Mouse (Mus musculus) cortical plate, adult 2 months (tissue): Measurements from ENCODE around the gene Tubgcp5. TPM values are rescaled to one million over a fixed set of nuclear protein-coding genes. Genes with fewer than 3 reads are reported as not detected.

ENCODE experiments used
- H3K27ac ChIP-seq: fragments of 200-500 bp; 2 replicates; pipeline ENCODE4 v1.5.1; 2012; ENCODE audit warnings: low read length, control low read depth, inconsistent platforms; ENCODE audit not compliant: insufficient read depth
- H3K4me1 ChIP-seq: fragments of 200-500 bp; 2 replicates; pipeline ENCODE4 v1.6.1; 2011; ENCODE audit warnings: low read length; ENCODE audit not compliant: control insufficient read depth, insufficient read depth
- H3K4me3 ChIP-seq: fragments of 200-500 bp; 2 replicates; pipeline ENCODE4 v1.5.1; 2011; ENCODE audit warnings: mild to moderate bottlenecking, low read length, control low read depth; ENCODE audit not compliant: insufficient read depth
- CTCF ChIP-seq: fragments of 200-500 bp; IDR thresholded peaks from 2 replicates; pipeline ENCODE4 v1.5.1; 2011; ENCODE audit warnings: mild to moderate bottlenecking, control low read depth, low read length; ENCODE audit not compliant: insufficient read depth; ENCODE audit errors: extremely low read depth
- POLR2A ChIP-seq: fragments of 200-500 bp; IDR thresholded peaks from 2 replicates; pipeline ENCODE4 v1.6.1; 2011; ENCODE audit warnings: mild to moderate bottlenecking, low read length, control low read depth; ENCODE audit not compliant: insufficient read depth; ENCODE audit errors: extremely low read depth
- polyA plus RNA-seq: library from polyadenylated mRNA; depleted of rRNA; stranded (reverse); fragments of >200 nt; gene quantifications from 2 replicates; pipeline ENCODE4 v1.2.3, GENCODE M21; 2012

The Tubgcp5 gene
- polyA plus RNA-seq, 1 experiment = 19.4 TPM

DNA sequence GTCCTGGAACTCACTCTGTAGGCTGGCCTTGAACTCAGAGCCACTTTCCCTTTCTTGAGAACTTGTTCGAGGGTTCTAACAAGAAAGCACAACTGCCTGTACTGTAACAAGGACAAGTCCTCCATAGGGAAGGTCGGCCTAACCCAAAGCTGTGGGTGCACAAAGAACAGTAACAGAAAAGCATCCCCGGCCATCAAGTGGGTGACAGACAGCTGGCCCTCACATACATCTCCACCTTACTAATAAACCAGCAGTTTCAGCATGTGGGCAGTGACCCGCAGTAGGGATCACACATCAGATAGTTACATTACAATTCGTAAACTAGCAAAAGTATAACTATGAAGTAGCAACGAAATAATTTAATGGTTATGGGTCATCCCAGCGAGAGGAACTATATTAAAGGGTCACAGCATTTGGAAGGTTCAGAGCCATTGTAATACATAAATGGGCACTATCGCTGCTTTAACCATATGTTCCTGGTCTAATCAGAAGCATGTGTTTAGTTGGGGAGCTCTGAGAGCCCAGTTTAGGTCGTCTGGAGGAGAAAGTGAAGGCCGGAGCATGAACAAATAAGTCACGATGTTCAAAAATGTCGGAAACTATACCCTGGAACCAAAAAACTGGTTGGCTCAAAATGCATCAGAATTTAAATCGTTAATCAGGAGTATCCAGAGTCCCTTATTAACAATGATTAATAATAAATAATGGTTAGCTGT is 560 bp upstream of the Tubgcp5 start:
- TF ChIP-seq CTCF = no peak
- no peak for TF ChIP-seq POLR2A
- 0 out of 2 replicates have a peak overlapping the region, but pooled peaks have one; percentile 17 for H3K27ac ChIP-seq
- peaks cover 8% of the 10 kb centered on the region for H3K4me1 ChIP-seq
- peak overlapping the region; percentile 78 for H3K4me3 ChIP-seq

DNA sequence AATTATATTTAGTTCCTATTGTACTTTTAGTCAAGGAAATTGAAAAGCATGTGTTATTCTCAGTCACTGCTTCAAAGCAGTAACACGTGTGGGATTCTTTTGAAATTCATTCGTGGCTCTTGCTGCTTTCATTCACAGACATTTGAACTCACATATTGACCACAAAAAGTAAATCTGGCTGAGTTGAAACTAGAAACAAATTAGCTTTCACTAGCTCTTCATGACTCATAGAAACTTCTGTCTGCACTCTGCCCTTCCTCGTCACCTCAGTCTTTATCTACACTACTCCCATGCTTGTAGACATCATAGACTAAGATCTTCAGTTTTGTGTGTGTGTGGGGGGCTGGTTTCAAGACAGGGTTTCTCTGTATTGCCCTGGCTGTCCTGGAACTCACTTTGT is 6.0 kb downstream of the Tubgcp5 start:
- peaks cover 2% of the 10 kb centered on the region for H3K4me1 ChIP-seq
- TF ChIP-seq CTCF (no peak), POLR2A (no peak)
- no peak overlapping the region for H3K4me3 ChIP-seq
- no peak overlapping the region for H3K27ac ChIP-seq

DNA sequence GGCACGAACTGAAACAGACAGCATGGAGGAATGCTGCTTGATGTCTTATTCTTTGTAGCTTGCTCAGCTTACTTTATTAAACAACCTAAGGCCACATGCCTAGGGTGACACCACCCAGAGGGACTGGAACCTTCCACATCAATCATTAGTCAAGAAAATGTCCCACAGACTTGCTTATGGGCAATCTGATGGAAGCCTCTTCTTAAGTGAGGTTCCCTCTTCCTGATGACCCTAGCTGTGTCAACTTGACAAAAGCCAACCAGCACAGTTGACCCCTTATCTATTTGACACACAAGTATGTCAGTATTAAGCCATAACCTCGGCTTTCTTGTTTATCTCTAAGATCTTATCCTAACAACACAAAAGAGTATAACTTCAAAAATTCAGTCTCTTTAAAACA is 16.0 kb downstream of the Tubgcp5 start:
- TF ChIP-seq POLR2A (no peak), CTCF (no peak)

DNA sequence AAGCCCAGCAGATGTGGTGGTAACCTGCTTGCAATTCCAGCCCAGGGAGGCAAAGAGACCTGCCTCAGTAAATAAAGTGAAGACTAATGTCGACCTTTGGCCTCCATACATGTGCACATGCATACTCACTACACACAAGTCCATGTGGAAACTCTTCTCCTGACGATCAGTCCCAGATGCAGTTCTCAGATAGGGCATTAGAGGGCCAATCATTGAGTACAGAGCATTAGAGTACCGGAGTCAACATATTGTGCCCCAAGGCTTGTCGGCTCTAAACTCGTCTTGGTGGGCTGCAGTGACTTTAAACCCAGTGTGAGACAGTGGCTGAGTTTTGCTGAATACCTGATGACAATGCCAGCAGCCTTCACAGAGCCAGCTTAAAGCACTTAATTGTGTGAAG is 30.5 kb downstream of the Tubgcp5 start:
- Histone ChIP-seq H3K4me3 (no peak overlapping the region), H3K27ac (no peak overlapping the region), H3K4me1 (no peaks in the 10 kb centered on the region)
- TF ChIP-seq CTCF (no peak), POLR2A (no peak)

More for the DNA sequence above, 16.0 kb downstream of the Tubgcp5 start:
- Histone ChIP-seq H3K4me3 (no peak overlapping the region), H3K4me1 (no peaks in the 10 kb centered on the region), H3K27ac (no peak overlapping the region)

DNA sequence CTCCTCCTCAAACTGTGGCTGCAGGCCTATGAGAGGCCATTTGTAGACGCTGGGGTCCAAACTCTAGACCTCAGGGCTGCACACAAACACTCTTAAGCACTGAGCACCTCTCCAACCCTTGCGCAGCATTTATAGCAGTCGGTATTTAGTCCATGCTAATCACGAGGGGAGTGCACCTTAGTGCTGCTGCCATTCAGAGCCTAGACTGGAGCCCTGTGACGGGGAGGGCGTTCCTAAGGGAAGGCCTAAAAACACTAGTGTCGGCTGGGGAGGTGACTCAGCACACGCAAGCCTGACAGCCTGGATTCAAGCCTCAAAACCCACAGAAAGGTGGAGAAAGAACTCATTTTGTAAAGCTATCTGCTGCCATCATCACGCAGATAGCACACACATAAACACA is 33.6 kb downstream of the Tubgcp5 start:
- no peaks in the 10 kb centered on the region for H3K4me1 ChIP-seq
- TF ChIP-seq CTCF = no peak
- TF ChIP-seq POLR2A = no peak
- H3K4me3 ChIP-seq = no peak overlapping the region
- H3K27ac ChIP-seq = no peak overlapping the region

DNA sequence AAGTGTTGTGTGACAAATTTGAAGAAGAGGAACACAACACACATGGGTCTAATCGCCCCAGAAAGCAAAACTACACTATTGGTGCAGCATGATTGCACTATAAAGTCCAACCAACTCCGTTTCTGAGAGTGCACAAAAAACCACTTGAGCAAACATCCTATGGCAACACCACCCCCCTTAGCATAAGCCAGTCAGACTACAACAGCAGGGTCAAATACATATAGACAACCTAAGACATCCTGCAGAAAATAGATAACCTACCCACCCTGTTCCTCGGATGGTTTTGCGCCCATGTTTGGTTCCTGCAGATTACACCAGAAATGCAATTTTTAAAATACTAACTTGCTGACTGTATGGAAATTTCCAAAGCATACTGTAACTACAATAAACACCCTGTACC is 42.9 kb downstream of the Tubgcp5 start:
- no peak for TF ChIP-seq POLR2A
- TF ChIP-seq CTCF = no peak
- H3K27ac ChIP-seq = no peak overlapping the region
- H3K4me1 ChIP-seq = no peaks in the 10 kb centered on the region
- H3K4me3 ChIP-seq = no peak overlapping the region

DNA sequence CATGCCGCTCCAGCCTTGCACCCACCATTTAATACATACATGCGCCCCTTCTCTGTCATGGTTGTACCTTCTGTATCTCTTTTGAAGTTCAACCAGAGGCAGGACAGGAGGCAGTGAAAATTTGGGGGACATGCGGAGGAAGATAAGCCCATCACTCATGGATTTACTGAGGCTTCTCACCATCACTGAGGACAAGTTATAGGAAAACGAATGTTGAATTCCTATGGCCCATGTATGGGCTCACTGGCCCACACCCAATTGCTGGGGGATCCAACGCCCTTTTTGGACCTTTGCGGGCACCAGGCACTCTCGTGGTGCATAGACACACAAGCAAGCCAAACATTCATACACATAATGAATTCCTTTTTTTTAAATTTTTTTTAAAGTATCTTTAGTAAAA is 47.5 kb downstream of the Tubgcp5 start, which contains the start of gene Cyfip1:
Cyfip1 (plus strand) TSS at position 301 of the 400 bp plus-strand sequence.
- Histone ChIP-seq H3K27ac (peak within 1 kb of the TSS; percentile 96), H3K4me3 (peak within 1 kb of the TSS; percentile 46), H3K4me1 (peaks cover 2% of the 10 kb centered on the region; the same call in 1 of the 2 replicates)
- TF ChIP-seq POLR2A (no peak), CTCF (no peak)

DNA sequence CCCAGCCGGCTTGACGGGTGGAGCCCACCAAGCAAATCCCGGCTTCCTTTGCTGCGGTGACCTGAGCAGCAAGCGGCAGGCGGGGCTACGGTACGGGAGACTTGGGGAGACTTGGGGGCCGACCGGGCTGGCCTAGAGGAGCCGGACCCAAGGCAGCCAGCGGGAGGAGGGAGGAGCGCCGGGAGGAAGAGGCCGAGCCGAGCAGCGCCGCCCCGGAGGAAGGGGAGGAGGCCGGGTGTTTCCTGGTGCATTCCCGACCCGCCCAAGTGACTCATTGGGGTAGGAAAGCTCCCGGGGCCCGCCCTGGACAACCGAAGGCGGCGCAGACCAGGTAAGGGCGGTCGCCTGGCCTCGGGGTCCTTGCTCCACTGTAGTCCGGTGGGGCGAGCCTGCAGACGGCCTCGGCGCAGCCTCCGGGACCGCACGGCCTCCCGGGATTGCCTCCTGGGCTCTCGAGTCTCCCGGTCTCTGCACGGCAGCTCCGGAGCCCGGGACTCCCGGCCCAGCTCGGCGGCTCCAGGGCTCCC is 48.1 kb downstream of the Tubgcp5 start:
- peaks cover 2% of the 10 kb centered on the region; the same call in 1 of the 2 replicates for H3K4me1 ChIP-seq
- no peak for TF ChIP-seq POLR2A
- no peak for TF ChIP-seq CTCF
- peak overlapping the region; percentile 96 for H3K27ac ChIP-seq
- H3K4me3 ChIP-seq = peak overlapping the region; percentile 46

DNA sequence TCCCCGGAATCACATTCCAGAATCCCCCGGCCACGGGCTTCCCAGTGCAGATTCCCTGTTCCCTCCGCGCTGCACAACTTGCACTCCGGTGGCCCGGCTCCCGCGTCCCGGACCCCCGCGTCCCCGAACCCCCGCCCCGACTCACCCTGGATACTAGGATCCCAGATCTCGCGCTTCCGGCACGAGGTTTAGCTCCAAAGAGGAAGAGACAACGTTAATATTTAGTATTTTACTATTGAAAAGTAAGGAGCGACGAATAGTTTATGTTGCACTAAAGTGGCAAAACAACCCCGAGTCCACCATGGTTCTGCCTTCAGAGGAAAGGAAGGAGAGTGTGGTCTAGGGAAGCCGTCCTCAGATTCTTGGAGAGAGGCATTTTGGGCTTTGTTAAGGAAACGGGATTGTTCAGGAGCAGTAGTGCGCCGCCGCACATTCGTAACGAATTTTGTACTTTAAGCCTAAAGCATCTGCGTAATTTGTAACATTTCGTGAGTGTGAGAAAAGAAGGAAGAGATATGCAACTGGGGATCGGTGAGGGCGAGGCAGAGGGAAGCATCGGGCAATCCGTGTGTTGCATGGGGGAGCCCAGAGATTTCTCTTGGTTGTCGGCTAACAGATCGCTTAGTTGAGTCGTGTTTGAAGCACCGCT is 48.7 kb downstream of the Tubgcp5 start:
- TF ChIP-seq CTCF = no peak

More for the DNA sequence above, 48.7 kb downstream of the Tubgcp5 start:
- Histone ChIP-seq H3K4me1 (peaks cover 2% of the 10 kb centered on the region; the same call in 1 of the 2 replicates), H3K4me3 (peak overlapping the region; percentile 46), H3K27ac (peak overlapping the region; percentile 96)
